Mouse (Mus musculus): ENCODE data around the gene Slc4a7. TPM values are rescaled to one million over a fixed set of nuclear protein-coding genes. Genes with fewer than 3 reads are reported as not detected.

Slc4a7 gene
- 10 to 100 TPM; 15.5 to 18.1 (median 16.9) TPM for total RNA-seq (2022)

GRCm38 (mm10) chr14:14701710-14702329 is at the start of gene Slc4a7:
Gene Slc4a7 (plus strand): TSS chr14:14702279.
- no peak for DNase-seq (ENCODE audit: low spot score)

GRCm38 (mm10) chr14:14670597-14670996 is 31.5 kb upstream of the Slc4a7 start:
- no peak for DNase-seq (ENCODE audit: low spot score)

DNA sequence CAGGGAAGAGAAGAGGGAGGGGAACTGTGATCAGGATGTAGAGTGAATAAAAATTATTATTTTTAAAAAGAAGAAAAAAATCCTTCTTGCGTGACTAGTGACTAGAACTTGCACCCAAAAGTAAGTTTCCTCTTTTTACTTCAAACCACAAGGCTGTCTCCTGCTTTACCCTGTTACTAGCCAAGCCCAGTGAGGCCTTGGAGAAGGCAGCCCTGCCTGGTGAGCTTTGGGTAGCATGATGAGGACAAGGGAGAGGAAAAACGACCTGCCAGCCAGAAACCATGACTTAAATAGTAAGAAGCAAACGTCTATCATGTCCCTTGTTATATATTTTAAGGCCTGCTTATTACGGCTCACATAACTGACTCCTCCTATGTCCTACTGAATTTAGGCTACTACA is 20.5 kb upstream of the Slc4a7 start:
- no peak for DNase-seq (ENCODE audit: low spot score)

- no peak for DNase-seq (ENCODE audit: low spot score)
These were observed 17.3 kb upstream of the Slc4a7 start for GRCm38 (mm10) chr14:14684771-14685170.

DNA sequence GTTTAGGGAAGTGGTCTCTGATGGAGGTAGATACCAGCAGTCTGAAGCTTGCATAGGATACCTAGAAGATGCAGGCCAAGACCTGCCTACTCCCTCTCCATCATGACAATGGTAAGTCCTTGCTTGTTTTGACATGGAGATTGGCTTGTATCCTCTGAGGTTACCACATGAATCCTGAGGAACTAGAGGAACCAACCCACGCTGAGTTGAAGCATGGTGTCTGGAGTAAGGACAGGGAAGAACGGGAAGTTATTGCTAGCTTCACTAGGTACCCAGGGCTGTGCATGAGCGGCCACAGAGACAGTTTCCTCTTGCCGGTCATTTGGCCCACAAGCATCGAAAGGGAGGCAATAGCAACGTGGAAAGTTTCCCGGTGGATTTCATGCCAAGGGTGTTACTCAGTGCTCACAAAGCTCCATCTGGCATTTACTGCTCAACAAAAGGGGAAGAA is 16.0 kb upstream of the Slc4a7 start:
- DNase-seq (ENCODE audit: low spot score): no peak

DNA sequence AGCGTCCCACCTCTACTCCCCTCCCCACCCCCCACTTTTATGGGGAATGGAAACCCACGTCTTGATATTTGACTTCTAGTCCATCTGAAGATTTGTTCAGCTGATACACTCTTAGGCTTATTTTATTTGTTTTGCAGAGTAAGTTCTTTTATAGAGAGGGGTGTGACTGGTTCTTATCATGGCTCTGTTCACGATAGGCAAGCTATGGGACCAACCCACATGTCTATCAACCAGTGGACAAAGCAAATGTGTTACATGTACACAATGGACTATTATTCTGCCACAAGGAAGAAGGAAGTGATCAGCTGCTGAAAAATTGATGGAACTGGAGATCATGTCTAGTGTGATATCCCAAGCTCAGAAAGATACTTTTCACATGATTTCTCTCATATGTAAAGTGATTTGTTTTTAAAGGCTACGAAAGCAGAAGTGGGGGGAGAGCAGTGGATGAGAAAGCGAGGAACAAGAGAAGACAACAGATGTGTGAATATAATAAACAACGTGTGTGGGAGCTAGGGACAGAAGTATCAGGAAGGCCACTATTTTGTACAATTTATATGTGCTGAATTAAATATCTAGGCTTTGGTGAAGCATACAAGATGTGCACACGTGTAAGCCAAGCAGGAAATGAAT is 14.7 kb upstream of the Slc4a7 start:
- no peak for DNase-seq (ENCODE audit: low spot score)

GRCm38 (mm10) chr14:14702399-14703345 is 593 bp downstream of the Slc4a7 start:
- DNase-seq (ENCODE audit: low spot score): peak; percentile 93

- peak; percentile 16 for DNase-seq (ENCODE audit: low spot score)
These were observed 1.3 kb downstream of the Slc4a7 start for GRCm38 (mm10) chr14:14703346-14703871.

GRCm38 (mm10) chr14:14704651-14705050 is 2.6 kb downstream of the Slc4a7 start:
- no peak for DNase-seq (ENCODE audit: low spot score)

DNA sequence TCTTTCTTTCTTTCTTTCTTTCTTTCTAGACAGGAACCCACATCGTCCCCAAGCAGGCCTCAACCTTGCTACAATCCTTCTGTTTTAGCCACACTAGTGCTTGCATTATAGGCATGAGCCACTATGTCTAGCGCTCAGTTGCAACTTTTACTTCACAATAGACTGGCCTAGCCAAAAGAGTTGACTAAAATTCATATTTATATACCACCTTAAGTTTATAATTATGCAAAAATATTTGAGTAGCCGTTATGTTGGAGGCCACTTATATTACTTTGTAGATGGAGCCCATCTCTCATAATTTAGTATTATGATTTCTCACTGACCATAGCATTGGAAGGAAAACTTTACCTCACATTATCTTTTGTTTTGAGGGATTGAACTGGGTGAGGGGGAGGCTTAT is 3.0 kb downstream of the Slc4a7 start:
- no peak for DNase-seq (ENCODE audit: low spot score)

- DNase-seq (ENCODE audit: low spot score): no peak
These were observed 4.3 kb downstream of the Slc4a7 start for GRCm38 (mm10) chr14:14706381-14706780.

DNA sequence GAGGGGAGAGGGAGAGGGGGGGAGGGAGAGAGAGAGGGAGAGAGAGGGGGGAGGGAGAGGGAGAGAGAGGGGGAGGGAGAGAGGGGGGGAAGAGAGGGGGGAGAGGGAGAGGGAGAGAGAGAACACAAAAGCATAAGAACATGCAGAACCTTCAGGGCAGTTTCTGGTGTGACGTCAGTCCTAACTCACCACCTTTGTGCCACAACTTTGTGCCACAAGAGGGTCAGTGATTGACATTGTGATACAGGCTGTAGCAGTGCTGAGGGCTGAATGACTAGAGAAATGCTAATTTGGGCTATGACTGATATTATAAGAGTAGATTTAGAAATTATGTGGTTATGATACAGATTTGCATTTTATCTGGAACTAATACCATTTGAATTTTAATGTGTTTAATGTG is 5.0 kb downstream of the Slc4a7 start:
- no peak for DNase-seq (ENCODE audit: low spot score)

- no peak for DNase-seq (ENCODE audit: low spot score)
These were observed 6.9 kb downstream of the Slc4a7 start for GRCm38 (mm10) chr14:14709021-14709420.

DNA sequence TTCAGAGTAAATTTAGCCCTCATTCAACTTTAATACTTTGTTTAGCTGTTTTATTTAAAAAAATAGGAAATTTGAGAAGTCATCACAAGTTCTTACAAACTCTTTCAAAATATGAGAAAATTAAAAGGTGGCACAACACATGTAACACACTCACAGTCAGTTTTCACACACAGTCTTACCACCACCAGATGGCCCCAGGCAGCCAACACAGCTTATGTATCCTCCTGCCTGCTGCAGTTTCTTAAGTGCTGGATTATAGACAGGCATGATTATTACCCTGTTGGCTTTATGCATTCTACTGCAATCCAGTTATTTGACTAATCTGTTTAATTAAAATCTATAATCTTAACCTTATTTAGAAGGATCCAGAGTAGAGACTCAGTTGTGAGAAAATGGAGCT is 12.1 kb downstream of the Slc4a7 start:
- DNase-seq (ENCODE audit: low spot score): peak; percentile 9

GRCm38 (mm10) chr14:14715794-14716193 is 13.7 kb downstream of the Slc4a7 start:
- DNase-seq (ENCODE audit: low spot score): no peak

DNA sequence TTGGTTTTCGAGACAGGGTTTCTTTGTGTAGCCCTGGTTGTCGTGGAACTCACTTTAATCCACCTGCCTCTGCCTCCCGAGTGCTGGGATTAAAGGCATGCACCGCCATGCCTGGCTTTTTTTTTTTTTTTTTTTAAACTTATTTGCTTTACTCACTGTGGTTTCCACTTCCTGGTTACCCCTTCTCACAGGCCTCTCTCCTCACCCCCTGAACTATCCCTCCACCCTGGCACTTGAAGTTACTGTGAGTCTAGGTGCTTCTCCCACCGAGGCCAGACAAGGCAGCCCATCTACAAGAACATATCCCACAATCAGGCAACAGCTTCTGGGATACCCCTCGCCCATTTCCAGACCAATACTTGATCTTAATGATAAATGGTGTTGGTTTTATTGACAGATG is 14.8 kb downstream of the Slc4a7 start:
- DNase-seq (ENCODE audit: low spot score): no peak

- no peak for DNase-seq (ENCODE audit: low spot score)
These were observed 16.5 kb downstream of the Slc4a7 start for GRCm38 (mm10) chr14:14718556-14718955.

- DNase-seq (ENCODE audit: low spot score): no peak
These were observed 79.1 kb downstream of the Slc4a7 start for GRCm38 (mm10) chr14:14781169-14781568.

DNA sequence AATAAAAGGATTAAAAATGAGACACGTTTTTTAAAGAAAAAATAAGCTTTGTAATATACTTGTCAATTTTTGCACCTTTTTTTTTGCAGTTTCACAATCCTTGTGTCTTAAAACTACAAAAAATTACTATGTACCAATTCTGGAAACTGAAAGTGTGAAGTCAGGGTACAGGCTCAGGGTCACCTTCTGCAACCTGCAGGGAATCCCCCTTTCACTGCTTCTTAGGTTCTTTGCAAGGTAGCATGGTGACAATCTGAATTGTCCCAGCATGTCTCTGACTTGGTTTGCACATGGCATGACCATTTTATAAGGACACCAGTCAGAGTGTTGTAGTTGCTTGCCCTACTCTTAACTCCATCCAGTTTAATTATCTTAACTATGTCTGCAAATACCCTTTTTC is 82.1 kb downstream of the Slc4a7 start:
- no peak for DNase-seq (ENCODE audit: low spot score)

GRCm38 (mm10) chr14:14786979-14787378 is 84.9 kb downstream of the Slc4a7 start:
- DNase-seq (ENCODE audit: low spot score): no peak

GRCm38 (mm10) chr14:14789840-14790470 is 87.9 kb downstream of the Slc4a7 start:
- DNase-seq (ENCODE audit: low spot score): no peak

- no peak for DNase-seq (ENCODE audit: low spot score)
These were observed 97.8 kb downstream of the Slc4a7 start for GRCm38 (mm10) chr14:14799861-14800260.
